Mouse (Mus musculus) embryonic fibroblast, embryonic 13.5 days (primary cell): ENCODE results near the gene Gpc3.
"Not testable (repeated sequence)": the region's sequence is repeated elsewhere in the genome, so short reads cannot be mapped to it uniquely, and the experiment has no call there.

ENCODE experiments used
- CTCF ChIP-seq: IDR thresholded peaks from 2 replicates; pipeline ENCODE4 v1.5.1; 2011; ENCODE audit warnings: mild to moderate bottlenecking, control low read depth, low read length, moderate library complexity, borderline replicate concordance; ENCODE audit not compliant: insufficient read depth
- POLR2A ChIP-seq: IDR thresholded peaks from 2 replicates; pipeline ENCODE4 v1.6.1; 2011; ENCODE audit warnings: low read depth, mild to moderate bottlenecking, control low read depth, low read length, moderate library complexity

DNA sequence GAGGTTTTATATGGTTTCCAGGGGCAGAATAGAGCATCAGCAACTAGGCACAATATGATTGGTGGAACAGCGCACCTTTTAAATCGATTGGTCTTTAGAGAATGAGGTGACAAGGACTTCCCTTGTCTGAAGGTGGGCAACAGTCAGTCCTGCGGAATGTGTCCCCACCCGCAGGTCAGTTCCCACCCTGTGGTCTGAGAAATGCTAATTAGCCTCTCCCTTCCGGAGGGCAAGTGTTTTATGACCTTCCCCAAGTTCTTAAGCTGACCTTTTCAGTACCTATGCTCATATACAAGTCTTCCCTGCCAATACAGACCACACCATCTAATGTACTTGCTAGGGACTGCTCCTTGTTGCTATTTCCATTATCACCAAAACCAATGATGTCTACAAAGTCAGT is 263.1 kb downstream of the Gpc3 start:
- not testable (repeated sequence) for TF ChIP-seq CTCF, POLR2A
